Mouse (Mus musculus): ENCODE data around the gene Vezt. TPM values are rescaled to one million over a fixed set of nuclear protein-coding genes. Genes with fewer than 3 reads are reported as not detected.

The Vezt gene
- total RNA-seq, 1 experiment from 2014 or later = 14.7 TPM

Other genes starting within 250 kb of the Vezt start
- gene Usp44, start 204.3 kb downstream of the Vezt start, total RNA-seq (2017) = 0.87 and 1.3 TPM in 2 replicates
- gene Metap2, start 138.7 kb downstream of the Vezt start, total RNA-seq (2017) = 394 and 436 TPM in 2 replicates
- 1.8 and 2.7 TPM in 2 replicates for gene Fgd6, start 184 bp upstream of the Vezt start, total RNA-seq (2017)
- 8.7 and 11.1 TPM in 2 replicates for gene Nr2c1, start 112.2 kb upstream of the Vezt start, total RNA-seq (2017)
- gene Ndufa12, start 162.9 kb upstream of the Vezt start, total RNA-seq (2017) = 335 and 403 TPM in 2 replicates

Measured in common myeloid progenitor, adult 5-6 weeks (primary cell).